Mouse (Mus musculus) CH12.LX (cell line): ENCODE data around the gene Skap1. TPM values are rescaled to one million over a fixed set of nuclear protein-coding genes. Genes with fewer than 3 reads are reported as not detected.

Source experiments
- DNase-seq: peaks from one replicate; pipeline ENCODE4 v3.0.0-alpha.2; 2013; ENCODE audit errors: extremely low read depth
- H3K27ac ChIP-seq: 2 replicates; pipeline ENCODE4 v1.5.1; 2012; ENCODE audit warnings: low read depth, mild to moderate bottlenecking, control low read depth, moderate library complexity; ENCODE audit not compliant: insufficient read depth
- H3K27me3 ChIP-seq: replicated peaks from 2 replicates; pipeline ENCODE3; 2012; ENCODE audit warnings: inconsistent platforms
- H3K36me3 ChIP-seq, 2 experiments: replicated peaks in 1 of 2; 2 replicates each; pipeline versions ENCODE3 to v1.6.1; 2012; ENCODE audit warnings: inconsistent platforms in 1 of 2, low read length in 1 of 2, mild to moderate bottlenecking in 1 of 2, mixed read lengths in 1 of 2, moderate library complexity in 1 of 2; ENCODE audit not compliant: control insufficient read depth in 1 of 2, insufficient read depth in 1 of 2
- H3K4me1 ChIP-seq, 2 experiments: 2 replicates each; pipeline ENCODE4 v1.6.1; 2012; ENCODE audit warnings: inconsistent platforms in 1 of 2, moderate library complexity in 1 of 2; ENCODE audit not compliant: insufficient read depth in 2 of 2, control insufficient read depth in 1 of 2
- H3K4me2 ChIP-seq: 2 replicates; pipeline ENCODE4 v1.6.1; 2012; ENCODE audit warnings: low read depth, mild to moderate bottlenecking, control low read depth; ENCODE audit not compliant: poor library complexity, insufficient read depth, severe bottlenecking
- H3K4me3 ChIP-seq, 3 experiments: fragments of 150-350 bp in 1 of 3; sonication (generic) in 1 of 3; replicated peaks in 1 of 3; 2 replicates each; pipeline versions ENCODE3 to v1.5.1; 2011 to 2012; ENCODE audit warnings: low read depth in 2 of 3, low read length in 2 of 3, mild to moderate bottlenecking in 2 of 3, moderate library complexity in 2 of 3, control low read depth in 1 of 3, improper control_type of control experiment in 1 of 3, inconsistent platforms in 1 of 3, mixed read lengths in 1 of 3; ENCODE audit not compliant: poor library complexity in 1 of 3
- H3K79me2 ChIP-seq: replicated peaks from 2 replicates; pipeline ENCODE4 v1.6.1; 2012; ENCODE audit warnings: mild to moderate bottlenecking, moderate library complexity; ENCODE audit not compliant: control insufficient read depth, poor library complexity, insufficient read depth, severe bottlenecking; ENCODE audit errors: extremely low read depth
- H3K9ac ChIP-seq: 2 replicates; pipeline ENCODE4 v1.6.1; 2012; ENCODE audit warnings: low read depth, mild to moderate bottlenecking, control low read depth, moderate library complexity; ENCODE audit not compliant: insufficient read depth
- H3K9me3 ChIP-seq: replicated peaks from 2 replicates; pipeline ENCODE3; 2012; ENCODE audit warnings: low read length, inconsistent platforms, mixed read lengths
- BHLHE40 ChIP-seq: IDR thresholded peaks from 2 replicates; pipeline ENCODE4 v1.6.1; 2011; ENCODE audit warnings: mild to moderate bottlenecking, low read depth, low read length, improper control_type of control experiment
- CHD1 ChIP-seq: IDR thresholded peaks from 2 replicates; pipeline ENCODE4 v1.6.1; 2012; ENCODE audit warnings: low read depth, low read length, improper control_type of control experiment, inconsistent platforms
- CTCF ChIP-seq, 2 experiments: IDR thresholded peaks in 1 of 2; conservative IDR thresholded peaks in 1 of 2; 2 replicates each; pipeline ENCODE4 v1.5.1; 2011 to 2012; ENCODE audit warnings: low read depth in 2 of 2, low read length in 2 of 2, improper control_type of control experiment in 1 of 2, inconsistent platforms in 1 of 2, mild to moderate bottlenecking in 1 of 2, moderate library complexity in 1 of 2
- ELF1 ChIP-seq: IDR thresholded peaks from 2 replicates; pipeline ENCODE4 v1.6.1; 2014; ENCODE audit warnings: low read depth, mild to moderate bottlenecking, inconsistent platforms, low read length, improper control_type of control experiment
- EP300 ChIP-seq: IDR thresholded peaks from 2 replicates; pipeline ENCODE4 v1.6.1; 2011; ENCODE audit warnings: low read length, improper control_type of control experiment
- GABPA ChIP-seq: IDR thresholded peaks from 2 replicates; pipeline ENCODE4 v1.6.1; 2012; ENCODE audit warnings: low read depth, low read length, improper control_type of control experiment, inconsistent platforms; ENCODE audit not compliant: insufficient replicate concordance
- HCFC1 ChIP-seq: IDR thresholded peaks from 2 replicates; pipeline ENCODE4 v1.6.1; 2012; ENCODE audit warnings: low read depth, mild to moderate bottlenecking, inconsistent platforms, low read length, improper control_type of control experiment
- JUN ChIP-seq: IDR thresholded peaks from 2 replicates; pipeline ENCODE4 v1.6.1; 2011; ENCODE audit warnings: low read depth, mild to moderate bottlenecking, low read length, improper control_type of control experiment, moderate library complexity; ENCODE audit not compliant: insufficient read depth
- KAT2A ChIP-seq: IDR thresholded peaks from 2 replicates; pipeline ENCODE4 v1.6.1; 2012; ENCODE audit warnings: low read length, improper control_type of control experiment, inconsistent platforms; ENCODE audit not compliant: insufficient replicate concordance
- MAFK ChIP-seq: IDR thresholded peaks from 2 replicates; pipeline ENCODE4 v1.6.1; 2011; ENCODE audit warnings: low read length, improper control_type of control experiment; ENCODE audit not compliant: insufficient replicate concordance
- MAX ChIP-seq: IDR thresholded peaks from 2 replicates; pipeline ENCODE4 v1.6.1; 2011; ENCODE audit warnings: low read length, improper control_type of control experiment
- MEF2A ChIP-seq: IDR thresholded peaks from 2 replicates; pipeline ENCODE4 v1.6.1; 2014; ENCODE audit warnings: low read depth, mild to moderate bottlenecking, inconsistent platforms, low read length, improper control_type of control experiment, borderline replicate concordance
- MYC ChIP-seq: IDR thresholded peaks from 2 replicates; pipeline ENCODE4 v1.6.1; 2011; ENCODE audit warnings: low read depth, mild to moderate bottlenecking, improper control_type of control experiment, low read length
- PAX5 ChIP-seq: IDR thresholded peaks from 2 replicates; pipeline ENCODE4 v1.6.1; 2012; ENCODE audit warnings: low read length, inconsistent platforms, mixed read lengths
- POLR2A ChIP-seq: IDR thresholded peaks from 2 replicates; pipeline ENCODE4 v1.6.1; 2011; ENCODE audit warnings: low read depth, mild to moderate bottlenecking, improper control_type of control experiment, low read length
- POLR2AphosphoS2 ChIP-seq: IDR thresholded peaks from 2 replicates; pipeline ENCODE4 v1.6.1; 2011; ENCODE audit warnings: low read depth, low read length, improper control_type of control experiment
- RAD21 ChIP-seq: IDR thresholded peaks from 2 replicates; pipeline ENCODE4 v1.6.1; 2011; ENCODE audit warnings: low read depth, mild to moderate bottlenecking, low read length, improper control_type of control experiment, moderate library complexity
- SMC3 ChIP-seq: IDR thresholded peaks from 2 replicates; pipeline ENCODE4 v1.6.1; 2011; ENCODE audit warnings: low read depth, low read length, improper control_type of control experiment
- TBP ChIP-seq: conservative IDR thresholded peaks from 2 replicates; pipeline ENCODE4 v1.6.1; 2011; ENCODE audit warnings: low read depth, low read length, improper control_type of control experiment
- TCF12 ChIP-seq: IDR thresholded peaks from 2 replicates; pipeline ENCODE4 v1.6.1; 2014; ENCODE audit warnings: low read depth, mild to moderate bottlenecking, inconsistent platforms, low read length, improper control_type of control experiment
- UBTF ChIP-seq: IDR thresholded peaks from 2 replicates; pipeline ENCODE4 v1.6.1; 2012; ENCODE audit warnings: low read depth, mild to moderate bottlenecking, inconsistent platforms, low read length, improper control_type of control experiment, moderate library complexity
- USF1 ChIP-seq: IDR thresholded peaks from 2 replicates; pipeline ENCODE4 v1.6.1; 2014; ENCODE audit warnings: low read depth, mild to moderate bottlenecking, inconsistent platforms, low read length, improper control_type of control experiment
- USF2 ChIP-seq: conservative IDR thresholded peaks from 2 replicates; pipeline ENCODE4 v1.6.1; 2011; ENCODE audit warnings: low read depth, low read length, improper control_type of control experiment
- ZC3H11A ChIP-seq: IDR thresholded peaks from 2 replicates; pipeline ENCODE4 v1.6.1; 2012; ENCODE audit warnings: low read depth, mild to moderate bottlenecking, inconsistent platforms, low read length, improper control_type of control experiment
- ZKSCAN1 ChIP-seq: IDR thresholded peaks from 2 replicates; pipeline ENCODE4 v1.6.1; 2012; ENCODE audit warnings: low read depth, inconsistent platforms, low read length, improper control_type of control experiment, borderline replicate concordance
- ZMIZ1 ChIP-seq: IDR thresholded peaks from 2 replicates; pipeline ENCODE4 v1.6.1; 2012; ENCODE audit warnings: low read depth, mild to moderate bottlenecking, inconsistent platforms, low read length, improper control_type of control experiment
- ZNF384 ChIP-seq: IDR thresholded peaks from 2 replicates; pipeline ENCODE4 v1.6.1; 2012; ENCODE audit warnings: low read depth, low read length, improper control_type of control experiment, inconsistent platforms
- dilution Hi-C: fragments of 300-500 bp; cut with MboI; formaldehyde crosslinking; loops from 2 replicates; pipeline ENCODE4 v1.14.3; 2020; ENCODE audit warnings: low sequenced_read_pairs; ENCODE audit not compliant: extremely low pct_unique_long_range_greater_than_20kb, extremely low pct_ligation_motif_present
- in situ Hi-C: fragments of 300-500 bp; cut with MboI; formaldehyde crosslinking; loops from 3 replicates; pipeline ENCODE4 v1.14.3; 2019; ENCODE audit warnings: low sequenced_read_pairs, low pct_ligation_motif_present, low pct_unique_long_range_greater_than_20kb, mixed read lengths
- polyA plus RNA-seq: library from polyadenylated mRNA; unstranded; fragments of >175 nt; gene quantifications from 2 replicates; pipeline ENCODE4 v1.2.1, GENCODE M21; 2012; ENCODE audit warnings: low read depth; ENCODE audit not compliant: insufficient read length
- total RNA-seq, 2 experiments: library from RNA; depleted of rRNA; stranded (reverse); fragments of 300-350 nt in 1 of 2; fragments of >200 nt in 1 of 2; gene quantifications; 2 replicates each; pipeline ENCODE4 v1.2.3; 2012 to 2014

The Skap1 gene
- total and polyA plus RNA-seq, 3 experiments = not detected

DNA sequence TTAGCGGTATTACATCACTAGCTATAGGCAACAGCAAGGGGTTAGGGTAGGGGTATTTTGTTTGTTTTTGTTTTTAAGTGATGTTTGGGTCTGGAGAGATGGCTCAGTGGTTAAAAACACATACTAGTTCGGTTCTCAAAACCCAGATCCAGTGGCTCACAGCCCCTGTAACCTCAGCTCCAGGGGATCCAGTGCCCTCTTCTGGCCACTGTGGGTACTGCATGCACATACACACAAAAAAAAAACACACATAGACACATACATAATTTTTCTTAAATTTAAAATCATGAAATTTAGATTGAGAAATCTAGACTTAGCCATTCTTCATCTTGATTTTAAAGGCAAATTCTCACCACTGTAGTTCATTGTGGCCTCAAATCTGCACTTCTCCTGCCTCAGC, 221.0 kb downstream of the Skap1 start:
- Histone ChIP-seq H3K79me2 (no peaks in the 10 kb centered on the region), H3K36me3 (no peaks in the 10 kb centered on the region), H3K9me3 (no peaks in the 10 kb centered on the region), H3K27me3 (peaks cover 3% of the 10 kb centered on the region), H3K4me2 (no peak overlapping the region), H3K4me3 (no peak overlapping the region), H3K9ac (no peak overlapping the region), H3K27ac (no peak overlapping the region), H3K4me1 (peaks cover 0 to 3% of the 10 kb centered on the region in 2 experiments; a peak in 1 of 4 replicates)
- TF ChIP-seq ZC3H11A (no peak), JUN (no peak), UBTF (no peak), ZMIZ1 (no peak), CTCF (conservative IDR thresholded peaks at IDR 0.05 in 1 of 2, IDR thresholded peaks at IDR 0.05 in 1 of 2; ENCODE audit: low read depth in 2 of 2, low read length in 2 of 2) (peak; percentile 65 to 87), USF2 (no peak), MYC (no peak), SMC3 (peak; percentile 33), MAX (no peak), MAFK (no peak), GABPA (no peak), KAT2A (no peak), CHD1 (no peak), BHLHE40 (no peak), TCF12 (no peak), ELF1 (no peak), MEF2A (no peak), POLR2A (no peak), PAX5 (no peak), TBP (no peak), ZNF384 (peak; percentile 41), POLR2AphosphoS2 (no peak), HCFC1 (no peak), ZKSCAN1 (no peak), RAD21 (peak; percentile 14), EP300 (no peak), USF1 (no peak)
- DNase-seq = peak; percentile 33
- dilution Hi-C loops = no loop called here
- in situ Hi-C loops = no loop called here
